Mouse (Mus musculus) G1E (cell line): ENCODE results near the gene Ep400.
"Not testable (repeated sequence)": the region's sequence is repeated elsewhere in the genome, so short reads cannot be mapped to it uniquely, and the experiment has no call there.

Experiments
- CTCF ChIP-seq: IDR thresholded peaks from 2 replicates; pipeline ENCODE4 v1.5.1; 2012; ENCODE audit warnings: low read depth, low read length, inconsistent platforms, mixed read lengths
- GATA1 ChIP-seq: IDR thresholded peaks from 2 replicates; pipeline ENCODE4 v1.6.1; 2012; ENCODE audit warnings: borderline replicate concordance, low read length, inconsistent platforms, mixed read lengths
- GATA2 ChIP-seq: IDR thresholded peaks from 2 replicates; pipeline ENCODE4 v1.6.1; 2012; ENCODE audit warnings: low read depth, low read length, inconsistent platforms, borderline replicate concordance
- POLR2AphosphoS5 ChIP-seq: IDR thresholded peaks from 2 replicates; pipeline ENCODE4 v1.6.1; 2012; ENCODE audit warnings: low read depth, low read length, inconsistent platforms; ENCODE audit not compliant: insufficient replicate concordance
- TAL1 ChIP-seq: conservative IDR thresholded peaks from 2 replicates; pipeline ENCODE4 v1.6.1; 2012; ENCODE audit warnings: low read depth, low read length, inconsistent platforms, mixed read lengths

- not testable (repeated sequence) for TF ChIP-seq CTCF, POLR2AphosphoS5, GATA2, TAL1, GATA1
These were observed 2.4 kb upstream of the Ep400 start for GRCm38 (mm10) chr5:110772945-110773344.
